Mouse (Mus musculus) heart, embryonic 16.5 days (tissue): Measurements from ENCODE around the gene Grk6. TPM values are rescaled to one million over a fixed set of nuclear protein-coding genes. Genes with fewer than 3 reads are reported as not detected.

Experiments used
- ATAC-seq: fragments of 200-750 bp; cut with Nextera tagmentation; replicated peaks from 2 replicates; pipeline ENCODE4 v1.8.0; 2017; ENCODE audit warnings: moderate number of reproducible peaks; ENCODE audit not compliant: insufficient read depth, low FRiP score; ENCODE audit errors: extremely low read depth
- H3K27ac ChIP-seq: fragments of 300-500 bp; sonication (generic); 2 replicates; pipeline ENCODE4 v1.5.1; 2014; ENCODE audit warnings: mild to moderate bottlenecking, low read length, control low read depth, moderate library complexity
- H3K27me3 ChIP-seq: fragments of 300-500 bp; sonication (generic); 2 replicates; pipeline ENCODE4 v1.6.1; 2014; ENCODE audit warnings: low read length, mixed read lengths; ENCODE audit not compliant: control insufficient read depth, insufficient read depth
- H3K36me3 ChIP-seq: fragments of 300-500 bp; sonication (generic); 2 replicates; pipeline ENCODE4 v1.6.1; 2014; ENCODE audit not compliant: control insufficient read depth, insufficient read depth
- H3K4me1 ChIP-seq: fragments of 300-500 bp; sonication (generic); 2 replicates; pipeline ENCODE4 v1.6.1; 2014; ENCODE audit warnings: low read length, mixed read lengths; ENCODE audit not compliant: control insufficient read depth, insufficient read depth
- H3K4me2 ChIP-seq: fragments of 300-500 bp; sonication (generic); 2 replicates; pipeline ENCODE4 v1.6.1; 2014; ENCODE audit warnings: low read depth, mild to moderate bottlenecking, control low read depth, low read length
- H3K4me3 ChIP-seq: fragments of 300-500 bp; sonication (generic); 2 replicates; pipeline ENCODE4 v1.5.1; 2014; ENCODE audit warnings: mild to moderate bottlenecking, control low read depth, low read length
- H3K9ac ChIP-seq: fragments of 300-500 bp; sonication (generic); 2 replicates; pipeline ENCODE4 v1.6.1; 2014; ENCODE audit warnings: low read length, control low read depth
- H3K9me3 ChIP-seq: fragments of 300-500 bp; sonication (generic); replicated peaks from 2 replicates; pipeline ENCODE4 v1.6.1; 2016; ENCODE audit warnings: low read length; ENCODE audit not compliant: control insufficient read depth
- WGBS: fragments of 180-500 bp; shearing (Covaris S2); extraction: QIAGEN DNeasy Blood & Tissue Kit; methylation state at CpG from one replicate; pipeline ENCODE4 v1.1.7; 2014; 5-methylcytosine and 5-hydroxymethylcytosine counted together
- polyA plus RNA-seq: library from polyadenylated mRNA; unstranded; fragments of >200 nt; fragmentation: Nextera tagmentation; extraction: Ambion mirVana; gene quantifications from 2 replicates; pipeline ENCODE4 v1.2.1, GENCODE M21; 2015

Grk6 gene
- polyA plus RNA-seq, 1 experiment from 2014 or later: 11.4 TPM

- H3K4me1 ChIP-seq: peaks cover 6% of the 10 kb centered on the region
- ATAC-seq: no peak
- peaks cover 34% of the 10 kb centered on the region for H3K36me3 ChIP-seq
- no peak overlapping the region for H3K4me3 ChIP-seq
- no peak overlapping the region for H3K4me2 ChIP-seq
- H3K9me3 ChIP-seq: no peaks in the 10 kb centered on the region
- no peak overlapping the region for H3K9ac ChIP-seq
- no peak overlapping the region for H3K27ac ChIP-seq
- WGBS: 71% methylated on average over 10 of the region's 10 CpGs
- peaks cover 19% of the 10 kb centered on the region for H3K27me3 ChIP-seq
Measured at GRCm38 (mm10) chr13:55500575-55500974, 55.7 kb downstream of the Grk6 start.

GRCm38 (mm10) chr13:55502405-55502804 is 57.5 kb downstream of the Grk6 start:
- Histone ChIP-seq H3K27me3 (peaks cover 17% of the 10 kb centered on the region), H3K9ac (no peak overlapping the region), H3K36me3 (peaks cover 49% of the 10 kb centered on the region), H3K4me3 (no peak overlapping the region), H3K9me3 (no peaks in the 10 kb centered on the region), H3K4me2 (no peak overlapping the region), H3K27ac (no peak overlapping the region), H3K4me1 (no peaks in the 10 kb centered on the region)
- ATAC-seq: no peak
- 87% methylated on average over 8 of the region's 8 CpGs for WGBS

- Histone ChIP-seq H3K4me2 (no peak overlapping the region), H3K36me3 (peaks cover 57% of the 10 kb centered on the region), H3K27me3 (peaks cover 4% of the 10 kb centered on the region; the same call in 1 of the 2 replicates), H3K9me3 (no peaks in the 10 kb centered on the region), H3K4me1 (peaks cover 6% of the 10 kb centered on the region; the same call in 1 of the 2 replicates), H3K4me3 (no peak overlapping the region), H3K9ac (no peak overlapping the region), H3K27ac (no peak overlapping the region)
- WGBS: 83% methylated on average over 5 of the region's 5 CpGs
- ATAC-seq: no peak
Measured at GRCm38 (mm10) chr13:55504390-55504789, 59.5 kb downstream of the Grk6 start.

GRCm38 (mm10) chr13:55505810-55506209 is 60.9 kb downstream of the Grk6 start:
- ATAC-seq: no peak
- Histone ChIP-seq H3K27me3 (0 out of 2 replicates have a peak, but pooled peaks cover 2% of the 10 kb centered on the region), H3K4me1 (peaks cover 19% of the 10 kb centered on the region), H3K27ac (no peak overlapping the region), H3K9me3 (no peaks in the 10 kb centered on the region), H3K4me3 (no peak overlapping the region), H3K36me3 (peaks cover 62% of the 10 kb centered on the region), H3K4me2 (no peak overlapping the region), H3K9ac (no peak overlapping the region)
- WGBS: 90% methylated on average over 9 of the region's 9 CpGs

- Histone ChIP-seq H3K9me3 (no peaks in the 10 kb centered on the region), H3K4me2 (no peak overlapping the region), H3K27ac (no peak overlapping the region), H3K36me3 (peaks cover 62% of the 10 kb centered on the region), H3K27me3 (0 out of 2 replicates have a peak, but pooled peaks cover 2% of the 10 kb centered on the region), H3K9ac (no peak overlapping the region), H3K4me3 (no peak overlapping the region), H3K4me1 (peaks cover 28% of the 10 kb centered on the region)
- ATAC-seq: no peak
- 80% methylated on average over 10 of the region's 10 CpGs for WGBS
Measured at GRCm38 (mm10) chr13:55506697-55507096, 61.8 kb downstream of the Grk6 start.

GRCm38 (mm10) chr13:55507877-55508276 is 63.0 kb downstream of the Grk6 start:
- H3K27me3 ChIP-seq: 0 out of 2 replicates have a peak, but pooled peaks cover 2% of the 10 kb centered on the region
- no peak for ATAC-seq
- no peaks in the 10 kb centered on the region for H3K9me3 ChIP-seq
- H3K36me3 ChIP-seq: peaks cover 57% of the 10 kb centered on the region
- H3K27ac ChIP-seq: no peak overlapping the region
- no peak overlapping the region for H3K9ac ChIP-seq
- no peak overlapping the region for H3K4me2 ChIP-seq
- H3K4me3 ChIP-seq: no peak overlapping the region
- 72% methylated on average over 11 of the region's 11 CpGs for WGBS
- peaks cover 34% of the 10 kb centered on the region for H3K4me1 ChIP-seq

- H3K27ac ChIP-seq: no peak overlapping the region
- H3K4me3 ChIP-seq: no peak overlapping the region
- 89% methylated on average over 10 of the region's 10 CpGs for WGBS
- peaks cover 50% of the 10 kb centered on the region for H3K36me3 ChIP-seq
- ATAC-seq: no peak
- no peaks in the 10 kb centered on the region for H3K9me3 ChIP-seq
- no peak overlapping the region for H3K4me2 ChIP-seq
- 0 out of 2 replicates have a peak, but pooled peaks cover 2% of the 10 kb centered on the region for H3K27me3 ChIP-seq
- peaks cover 34% of the 10 kb centered on the region for H3K4me1 ChIP-seq
- no peak overlapping the region for H3K9ac ChIP-seq
Measured at GRCm38 (mm10) chr13:55508531-55508930, 63.7 kb downstream of the Grk6 start.

GRCm38 (mm10) chr13:55510332-55510667 is 65.4 kb downstream of the Grk6 start:
- peak overlapping the region; percentile 84 for H3K4me2 ChIP-seq
- H3K4me1 ChIP-seq: peaks cover 34% of the 10 kb centered on the region
- H3K36me3 ChIP-seq: peaks cover 39% of the 10 kb centered on the region
- 35% methylated on average over 3 of the region's 3 CpGs for WGBS
- peak overlapping the region; percentile 3; the same call in 1 of the 2 replicates for H3K4me3 ChIP-seq
- H3K27ac ChIP-seq: peak overlapping the region; percentile 94
- peak overlapping the region; percentile 21; the same call in 1 of the 2 replicates for H3K9ac ChIP-seq
- peaks cover 8% of the 10 kb centered on the region for H3K27me3 ChIP-seq
- ATAC-seq: no peak
- H3K9me3 ChIP-seq: no peaks in the 10 kb centered on the region
